Mouse (Mus musculus) CH12.LX (cell line): ENCODE data around the gene Fgf7.

Experiments
- CTCF ChIP-seq, 2 experiments: IDR thresholded peaks in 1 of 2; conservative IDR thresholded peaks in 1 of 2; 2 replicates each; pipeline ENCODE4 v1.5.1; 2011 to 2012; ENCODE audit warnings: low read depth in 2 of 2, low read length in 2 of 2, improper control_type of control experiment in 1 of 2, inconsistent platforms in 1 of 2, mild to moderate bottlenecking in 1 of 2, moderate library complexity in 1 of 2
- TCF12 ChIP-seq: IDR thresholded peaks from 2 replicates; pipeline ENCODE4 v1.6.1; 2014; ENCODE audit warnings: low read depth, mild to moderate bottlenecking, inconsistent platforms, low read length, improper control_type of control experiment

- TF ChIP-seq CTCF (conservative IDR thresholded peaks at IDR 0.05 in 1 of 2, IDR thresholded peaks at IDR 0.05 in 1 of 2; ENCODE audit: low read depth in 2 of 2, low read length in 2 of 2) (no peak), TCF12 (no peak)
These were observed 11.2 kb downstream of the Fgf7 start for GRCm38 (mm10) chr2:126045621-126046020.
